Mouse (Mus musculus): ENCODE results near the gene Smim9.
A peak's percentile ranks its signal among the peaks of the same experiment; 100 is the strongest.
"Not testable (repeated sequence)": the region's sequence is repeated elsewhere in the genome, so short reads cannot be mapped to it uniquely, and the experiment has no call there.

The Smim9 gene

GRCm38 (mm10) chrX:75163670-75164069, at the start of gene Smim9:
Gene Smim9, minus strand, starts transcription at chrX:75163770.
- DNase-seq (ENCODE audit: low spot score): no peak

GRCm38 (mm10) chrX:75155576-75156243, 7.9 kb downstream of the Smim9 start:
- no peak for DNase-seq (ENCODE audit: low spot score)

GRCm38 (mm10) chrX:75152249-75152648, 11.3 kb downstream of the Smim9 start:
- DNase-seq (ENCODE audit: low spot score): no peak

- no peak for DNase-seq (ENCODE audit: low spot score)
Measured at GRCm38 (mm10) chrX:75150304-75150703, 13.3 kb downstream of the Smim9 start.

GRCm38 (mm10) chrX:75148414-75148813, 15.2 kb downstream of the Smim9 start:
- DNase-seq (ENCODE audit: low spot score): no peak

- not testable (repeated sequence) for DNase-seq (ENCODE audit: low spot score)
Measured at GRCm38 (mm10) chrX:75143124-75143555, 20.4 kb downstream of the Smim9 start.

- DNase-seq (ENCODE audit: low spot score): no peak
Measured at GRCm38 (mm10) chrX:75138182-75138581, 25.4 kb downstream of the Smim9 start.

- DNase-seq (ENCODE audit: low spot score): no peak
Measured at GRCm38 (mm10) chrX:75137729-75138128, 25.8 kb downstream of the Smim9 start.

- DNase-seq (ENCODE audit: low spot score): no peak
Measured at GRCm38 (mm10) chrX:75136938-75137337, 26.6 kb downstream of the Smim9 start.

- peak; percentile 13 for DNase-seq (ENCODE audit: low spot score)
Measured at GRCm38 (mm10) chrX:75130467-75131160, 33.0 kb downstream of the Smim9 start, which contains the start of gene Mpp1. Gene Mpp1, minus strand, starts transcription at chrX:75131016.

GRCm38 (mm10) chrX:75129474-75129873, 34.1 kb downstream of the Smim9 start:
- no peak for DNase-seq (ENCODE audit: low spot score)

GRCm38 (mm10) chrX:75128333-75128980, 35.1 kb downstream of the Smim9 start:
- no peak for DNase-seq (ENCODE audit: low spot score)

- no peak for DNase-seq (ENCODE audit: low spot score)
Measured at GRCm38 (mm10) chrX:75126893-75127292, 36.7 kb downstream of the Smim9 start.

GRCm38 (mm10) chrX:75125606-75126005, 38.0 kb downstream of the Smim9 start:
- DNase-seq (ENCODE audit: low spot score): no peak

- no peak for DNase-seq (ENCODE audit: low spot score)
Measured at GRCm38 (mm10) chrX:75115550-75115949, 48.0 kb downstream of the Smim9 start.

GRCm38 (mm10) chrX:75102293-75102692, 61.3 kb downstream of the Smim9 start:
- DNase-seq (ENCODE audit: low spot score): no peak

GRCm38 (mm10) chrX:75098799-75099198, 64.8 kb downstream of the Smim9 start:
- DNase-seq (ENCODE audit: low spot score): no peak

GRCm38 (mm10) chrX:75096163-75096770, 67.3 kb downstream of the Smim9 start:
- no peak for DNase-seq (ENCODE audit: low spot score)
